Mouse (Mus musculus): Measurements from ENCODE around the gene Bud31. TPM values are rescaled to one million over a fixed set of nuclear protein-coding genes. Genes with fewer than 3 reads are reported as not detected.
"Not testable (repeated sequence)": the region's sequence is repeated elsewhere in the genome, so short reads cannot be mapped to it uniquely, and the experiment has no call there.

The Bud31 gene
- 128 and 129 TPM in 2 replicates for polyA plus RNA-seq (2015; fragmentation: Nextera tagmentation; extraction: Ambion mirVana)

DNA sequence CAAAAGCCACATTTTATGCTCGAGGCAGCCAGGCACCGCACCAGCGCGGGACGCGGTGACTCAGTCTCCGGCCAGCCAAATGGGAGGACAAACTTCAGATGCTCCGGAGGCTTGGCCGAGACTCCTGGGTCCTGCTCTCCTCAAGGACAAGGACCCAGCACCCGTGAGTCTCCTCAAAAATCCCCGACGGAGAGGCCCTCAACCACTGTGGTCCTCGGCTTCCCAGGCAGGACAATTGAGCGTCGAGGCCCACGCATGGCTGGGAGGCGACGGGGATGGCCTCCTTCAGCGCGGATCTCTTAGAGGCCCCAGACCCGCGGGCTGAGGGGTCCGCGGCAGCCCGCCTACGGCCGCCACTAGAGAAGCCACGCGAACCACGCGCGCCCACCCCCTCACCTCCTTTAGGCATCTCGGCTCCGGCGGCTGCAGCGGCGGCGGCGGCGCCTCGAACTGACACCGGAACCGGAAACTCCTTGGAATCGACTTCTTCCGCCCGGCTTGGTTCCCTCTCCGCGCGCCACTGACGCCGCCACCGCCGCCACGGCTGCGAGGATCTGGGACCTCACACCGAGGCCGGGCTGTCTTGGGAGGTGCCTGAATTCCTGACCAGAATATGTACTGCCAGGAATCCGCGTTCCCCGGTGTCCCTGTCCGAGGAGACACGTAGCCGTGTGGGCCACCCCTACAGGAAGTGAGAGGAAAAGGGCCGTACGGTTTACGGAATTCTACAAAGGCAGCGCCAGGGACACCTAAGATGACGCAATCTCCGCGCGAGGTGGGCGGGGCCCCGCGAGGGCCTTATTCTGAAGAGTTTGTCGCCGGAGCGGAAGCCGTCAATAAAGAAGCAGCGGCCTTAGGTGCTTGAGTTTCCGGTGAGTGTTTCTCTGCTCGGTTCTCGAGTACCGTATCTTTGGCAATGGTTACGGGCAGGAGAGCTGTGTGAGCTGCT, at the start of gene Bud31, which contains the start of gene Pdap1:
Gene Bud31 (plus strand): TSS at position 792 of the 949 bp plus-strand sequence.
Gene Pdap1 (minus strand): TSS at position 668 of the 949 bp plus-strand sequence.
- ATAC-seq (ENCODE audit: low FRiP score, low TSS enrichment) (peak; percentile 93), DNase-seq (ENCODE audit: low spot score) (peak; percentile 95)
- Histone ChIP-seq H3K4me2 (replicated peaks; ENCODE audit: low read depth) (peak within 1 kb of the TSS; percentile 74), H3K9me3 (ENCODE audit: control insufficient read depth, low read length) (no peaks in the 10 kb centered on the region), H3K4me3 (ENCODE audit: low read depth, low read length) (peak within 1 kb of the TSS; percentile 87), H3K27ac (replicated peaks) (peak within 1 kb of the TSS; percentile 78), H3K9ac (ENCODE audit: low read length) (peak within 1 kb of the TSS; percentile 88), H3K4me1 (replicated peaks; ENCODE audit: control insufficient read depth, insufficient read depth) (no peaks in the 10 kb centered on the region; the same call in 1 of the 2 replicates), H3K36me3 (ENCODE audit: control insufficient read depth, insufficient read depth, low read length) (peaks cover 22% of the 10 kb centered on the region), H3K27me3 (ENCODE audit: control insufficient read depth, insufficient read depth, low read length) (no peaks in the 10 kb centered on the region)
- TF ChIP-seq CTCF (IDR thresholded peaks at IDR 0.05; ENCODE audit: low read depth) (no peak; the same call in 1 of the 2 replicates), EP300 (optimal IDR thresholded peaks at IDR 0.05) (peak; percentile 97)
- under 1% methylated on average over 84 of the region's 84 CpGs for WGBS

DNA sequence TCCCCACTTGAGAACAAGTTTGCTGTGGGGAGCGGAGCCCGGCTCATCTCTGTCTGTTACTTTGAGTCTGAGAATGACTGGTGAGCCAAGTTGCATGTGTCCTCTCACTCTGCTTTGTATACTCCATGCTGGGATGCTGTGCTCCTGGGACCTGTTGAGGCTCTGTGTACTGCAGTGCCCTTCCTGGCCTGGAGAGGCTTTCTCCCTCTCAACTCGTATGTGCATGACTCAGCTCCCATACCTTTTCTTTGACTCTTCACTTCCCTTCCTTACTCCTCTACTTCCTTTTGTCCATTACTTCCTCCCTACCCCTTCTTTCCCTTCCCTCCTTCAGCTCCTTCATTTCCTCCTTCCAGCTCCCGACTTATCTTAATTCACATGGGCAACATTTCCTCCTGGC, 44.0 kb upstream of the Bud31 start:
- Histone ChIP-seq H3K9ac (ENCODE audit: low read length) (no peak overlapping the region), H3K4me1 (replicated peaks; ENCODE audit: control insufficient read depth, insufficient read depth) (no peaks in the 10 kb centered on the region), H3K4me3 (ENCODE audit: low read depth, low read length) (no peak overlapping the region), H3K27me3 (ENCODE audit: control insufficient read depth, insufficient read depth, low read length) (no peaks in the 10 kb centered on the region), H3K9me3 (ENCODE audit: control insufficient read depth, low read length) (no peaks in the 10 kb centered on the region), H3K4me2 (replicated peaks; ENCODE audit: low read depth) (no peak overlapping the region), H3K27ac (replicated peaks) (no peak overlapping the region), H3K36me3 (ENCODE audit: control insufficient read depth, insufficient read depth, low read length) (peaks cover 37% of the 10 kb centered on the region)
- ATAC-seq (ENCODE audit: low FRiP score, low TSS enrichment), result peak; percentile 57; the same call in 1 of the 2 replicates
- 88% methylated on average over 4 of the region's 4 CpGs for WGBS
- DNase-seq (ENCODE audit: low spot score), result no peak
- TF ChIP-seq CTCF (IDR thresholded peaks at IDR 0.05; ENCODE audit: low read depth), result no peak
- no peak for TF ChIP-seq EP300 (optimal IDR thresholded peaks at IDR 0.05)

DNA sequence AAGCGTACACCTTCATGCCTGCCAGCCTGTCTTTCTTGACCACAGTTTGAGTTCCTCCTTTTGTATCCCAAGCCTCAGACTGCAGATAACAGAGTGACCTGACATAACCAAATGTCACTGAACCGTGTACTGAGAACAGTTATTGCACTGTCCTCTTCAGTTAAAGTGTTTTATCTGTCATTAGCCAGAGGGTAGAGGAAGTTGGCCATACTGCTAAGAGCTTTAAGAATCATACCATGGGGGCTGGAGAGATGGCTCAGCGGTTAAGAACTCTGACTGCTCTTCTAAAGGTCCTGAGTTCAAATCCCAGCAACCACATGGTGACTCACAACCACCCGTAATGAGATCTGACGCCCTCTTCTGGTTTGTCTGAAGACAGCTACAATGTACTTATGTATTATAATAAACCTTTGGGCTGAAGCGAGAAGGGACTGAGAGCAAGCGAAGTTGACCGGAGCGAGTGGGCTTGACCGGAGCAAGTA, 41.8 kb upstream of the Bud31 start:
- Histone ChIP-seq H3K9me3 (ENCODE audit: control insufficient read depth, low read length) (no peaks in the 10 kb centered on the region), H3K4me1 (replicated peaks; ENCODE audit: control insufficient read depth, insufficient read depth) (no peaks in the 10 kb centered on the region), H3K36me3 (ENCODE audit: control insufficient read depth, insufficient read depth, low read length) (peaks cover 28% of the 10 kb centered on the region), H3K4me2 (replicated peaks; ENCODE audit: low read depth) (no peak overlapping the region), H3K27me3 (ENCODE audit: control insufficient read depth, insufficient read depth, low read length) (no peaks in the 10 kb centered on the region), H3K4me3 (ENCODE audit: low read depth, low read length) (no peak overlapping the region), H3K27ac (replicated peaks) (no peak overlapping the region), H3K9ac (ENCODE audit: low read length) (no peak overlapping the region)
- TF ChIP-seq CTCF (IDR thresholded peaks at IDR 0.05; ENCODE audit: low read depth) (0 out of 2 replicates have a peak, but pooled peaks have one; percentile 11), EP300 (optimal IDR thresholded peaks at IDR 0.05) (no peak)
- WGBS, result 94% methylated on average over 10 of the region's 10 CpGs
- DNase-seq (ENCODE audit: low spot score) (no peak), ATAC-seq (ENCODE audit: low FRiP score, low TSS enrichment) (no peak)

GRCm38 (mm10) chr5:145100960-145101359, 39.2 kb upstream of the Bud31 start:
- 98% methylated on average over 9 of the region's 9 CpGs for WGBS
- no peak overlapping the region for H3K9ac ChIP-seq (ENCODE audit: low read length)

GRCm38 (mm10) chr5:145101451-145101850, 38.7 kb upstream of the Bud31 start:
- peak; percentile 9; the same call in 1 of the 2 replicates for ATAC-seq (ENCODE audit: low FRiP score, low TSS enrichment)
- not testable (repeated sequence) for H3K27me3 ChIP-seq (ENCODE audit: control insufficient read depth, insufficient read depth, low read length); H3K4me3 ChIP-seq (ENCODE audit: low read depth, low read length); H3K4me2 ChIP-seq (replicated peaks; ENCODE audit: low read depth); H3K27ac ChIP-seq (replicated peaks); H3K9ac ChIP-seq (ENCODE audit: low read length); H3K9me3 ChIP-seq (ENCODE audit: control insufficient read depth, low read length); DNase-seq (ENCODE audit: low spot score); H3K4me1 ChIP-seq (replicated peaks; ENCODE audit: control insufficient read depth, insufficient read depth)
- WGBS, result 95% methylated on average over 11 of the region's 11 CpGs
- peaks cover 32% of the 10 kb centered on the region for H3K36me3 ChIP-seq (ENCODE audit: control insufficient read depth, insufficient read depth, low read length)

More at GRCm38 (mm10) chr5:145100960-145101359, 39.2 kb upstream of the Bud31 start:
- Histone ChIP-seq H3K36me3 (ENCODE audit: control insufficient read depth, insufficient read depth, low read length) (peaks cover 30% of the 10 kb centered on the region), H3K27me3 (ENCODE audit: control insufficient read depth, insufficient read depth, low read length) (no peaks in the 10 kb centered on the region), H3K4me1 (replicated peaks; ENCODE audit: control insufficient read depth, insufficient read depth) (no peaks in the 10 kb centered on the region), H3K27ac (replicated peaks) (no peak overlapping the region), H3K9me3 (ENCODE audit: control insufficient read depth, low read length) (no peaks in the 10 kb centered on the region), H3K4me2 (replicated peaks; ENCODE audit: low read depth) (no peak overlapping the region), H3K4me3 (ENCODE audit: low read depth, low read length) (no peak overlapping the region)
- DNase-seq (ENCODE audit: low spot score), result no peak
- no peak for ATAC-seq (ENCODE audit: low FRiP score, low TSS enrichment)
- TF ChIP-seq EP300 (optimal IDR thresholded peaks at IDR 0.05) (no peak), CTCF (IDR thresholded peaks at IDR 0.05; ENCODE audit: low read depth) (no peak)

All from stomach, postnatal 0 days (tissue).